Mouse (Mus musculus): Measurements from ENCODE around the gene Rras.

Gene Rras

GRCm38 (mm10) chr7:45017242-45018061 is at the start of gene Rras:
Gene Rras, plus strand, starts transcription at chr7:45017961.
- H3K27me3 ChIP-seq (ENCODE audit: control insufficient read depth, insufficient read depth, low read length, poor library complexity, severe bottlenecking) = no peaks in the 10 kb centered on the region
- peak; percentile 99 for DNase-seq (ENCODE audit: low read depth, low spot score)
- no peaks in the 10 kb centered on the region for H3K36me3 ChIP-seq (ENCODE audit: control insufficient read depth, insufficient read depth, low read length, poor library complexity, severe bottlenecking)

GRCm38 (mm10) chr7:44970231-44970691 is 47.5 kb upstream of the Rras start:
- Histone ChIP-seq H3K27me3 (ENCODE audit: control insufficient read depth, insufficient read depth, low read length, poor library complexity, severe bottlenecking) (0 out of 2 replicates have a peak, but pooled peaks cover 2% of the 10 kb centered on the region), H3K36me3 (ENCODE audit: control insufficient read depth, insufficient read depth, low read length, poor library complexity, severe bottlenecking) (no peaks in the 10 kb centered on the region)
- DNase-seq (ENCODE audit: low read depth, low spot score) = peak; percentile 80

- no peaks in the 10 kb centered on the region; the same call in 1 of the 2 replicates for H3K36me3 ChIP-seq (ENCODE audit: control insufficient read depth, insufficient read depth, low read length, poor library complexity, severe bottlenecking)
- 0 out of 2 replicates have a peak, but pooled peaks cover 2% of the 10 kb centered on the region for H3K27me3 ChIP-seq (ENCODE audit: control insufficient read depth, insufficient read depth, low read length, poor library complexity, severe bottlenecking)
- DNase-seq (ENCODE audit: low read depth, low spot score) = no peak
These were observed 46.6 kb upstream of the Rras start for GRCm38 (mm10) chr7:44971142-44971541.

GRCm38 (mm10) chr7:44973415-44974130 is 44.2 kb upstream of the Rras start:
- Histone ChIP-seq H3K27me3 (ENCODE audit: control insufficient read depth, insufficient read depth, low read length, poor library complexity, severe bottlenecking) (0 out of 2 replicates have a peak, but pooled peaks cover 2% of the 10 kb centered on the region), H3K36me3 (ENCODE audit: control insufficient read depth, insufficient read depth, low read length, poor library complexity, severe bottlenecking) (peaks cover 7% of the 10 kb centered on the region)
- DNase-seq (ENCODE audit: low read depth, low spot score) = no peak

- H3K36me3 ChIP-seq (ENCODE audit: control insufficient read depth, insufficient read depth, low read length, poor library complexity, severe bottlenecking) = peaks cover 13% of the 10 kb centered on the region
- 0 out of 2 replicates have a peak, but pooled peaks cover 2% of the 10 kb centered on the region for H3K27me3 ChIP-seq (ENCODE audit: control insufficient read depth, insufficient read depth, low read length, poor library complexity, severe bottlenecking)
- no peak for DNase-seq (ENCODE audit: low read depth, low spot score)
These were observed 43.2 kb upstream of the Rras start, which contains the start of gene Cpt1c for GRCm38 (mm10) chr7:44974383-44975116. Gene Cpt1c, minus strand, starts transcription at chr7:44974851.

GRCm38 (mm10) chr7:44975117-44975419 is 42.7 kb upstream of the Rras start:
- no peak for DNase-seq (ENCODE audit: low read depth, low spot score)
- H3K27me3 ChIP-seq (ENCODE audit: control insufficient read depth, insufficient read depth, low read length, poor library complexity, severe bottlenecking) = 0 out of 2 replicates have a peak, but pooled peaks cover 2% of the 10 kb centered on the region

GRCm38 (mm10) chr7:44978300-44978699 is 39.5 kb upstream of the Rras start:
- H3K27me3 ChIP-seq (ENCODE audit: control insufficient read depth, insufficient read depth, low read length, poor library complexity, severe bottlenecking) = no peaks in the 10 kb centered on the region
- no peak for DNase-seq (ENCODE audit: low read depth, low spot score)

More at GRCm38 (mm10) chr7:44975117-44975419, 42.7 kb upstream of the Rras start:
- peaks cover 16% of the 10 kb centered on the region for H3K36me3 ChIP-seq (ENCODE audit: control insufficient read depth, insufficient read depth, low read length, poor library complexity, severe bottlenecking)

GRCm38 (mm10) chr7:44981539-44981938 is 36.2 kb upstream of the Rras start:
- H3K36me3 ChIP-seq (ENCODE audit: control insufficient read depth, insufficient read depth, low read length, poor library complexity, severe bottlenecking) = peaks cover 21% of the 10 kb centered on the region
- H3K27me3 ChIP-seq (ENCODE audit: control insufficient read depth, insufficient read depth, low read length, poor library complexity, severe bottlenecking) = no peaks in the 10 kb centered on the region
- DNase-seq (ENCODE audit: low read depth, low spot score) = no peak

More at GRCm38 (mm10) chr7:44978300-44978699, 39.5 kb upstream of the Rras start:
- H3K36me3 ChIP-seq (ENCODE audit: control insufficient read depth, insufficient read depth, low read length, poor library complexity, severe bottlenecking) = peaks cover 21% of the 10 kb centered on the region

- peaks cover 14% of the 10 kb centered on the region for H3K36me3 ChIP-seq (ENCODE audit: control insufficient read depth, insufficient read depth, low read length, poor library complexity, severe bottlenecking)
- H3K27me3 ChIP-seq (ENCODE audit: control insufficient read depth, insufficient read depth, low read length, poor library complexity, severe bottlenecking) = no peaks in the 10 kb centered on the region
- peak; percentile 87 for DNase-seq (ENCODE audit: low read depth, low spot score)
These were observed 34.7 kb upstream of the Rras start for GRCm38 (mm10) chr7:44983085-44983484.

GRCm38 (mm10) chr7:44983944-44984832 is 33.6 kb upstream of the Rras start:
- no peak for DNase-seq (ENCODE audit: low read depth, low spot score)
- H3K27me3 ChIP-seq (ENCODE audit: control insufficient read depth, insufficient read depth, low read length, poor library complexity, severe bottlenecking) = no peaks in the 10 kb centered on the region
- H3K36me3 ChIP-seq (ENCODE audit: control insufficient read depth, insufficient read depth, low read length, poor library complexity, severe bottlenecking) = peaks cover 9% of the 10 kb centered on the region

- no peak for DNase-seq (ENCODE audit: low read depth, low spot score)
- peaks cover 5% of the 10 kb centered on the region for H3K36me3 ChIP-seq (ENCODE audit: control insufficient read depth, insufficient read depth, low read length, poor library complexity, severe bottlenecking)
- H3K27me3 ChIP-seq (ENCODE audit: control insufficient read depth, insufficient read depth, low read length, poor library complexity, severe bottlenecking) = no peaks in the 10 kb centered on the region
These were observed 33.0 kb upstream of the Rras start for GRCm38 (mm10) chr7:44984833-44985164.

GRCm38 (mm10) chr7:44985595-44986191 is 32.1 kb upstream of the Rras start:
- peaks cover 5% of the 10 kb centered on the region for H3K36me3 ChIP-seq (ENCODE audit: control insufficient read depth, insufficient read depth, low read length, poor library complexity, severe bottlenecking)
- H3K27me3 ChIP-seq (ENCODE audit: control insufficient read depth, insufficient read depth, low read length, poor library complexity, severe bottlenecking) = no peaks in the 10 kb centered on the region
- DNase-seq (ENCODE audit: low read depth, low spot score) = peak; percentile 68

- Histone ChIP-seq H3K27me3 (ENCODE audit: control insufficient read depth, insufficient read depth, low read length, poor library complexity, severe bottlenecking) (no peaks in the 10 kb centered on the region), H3K36me3 (ENCODE audit: control insufficient read depth, insufficient read depth, low read length, poor library complexity, severe bottlenecking) (peaks cover under 1% of the 10 kb centered on the region)
- peak; percentile 99 for DNase-seq (ENCODE audit: low read depth, low spot score)
These were observed 31.4 kb upstream of the Rras start, which contains the start of gene Prmt1 for GRCm38 (mm10) chr7:44986192-44986878. Gene Prmt1, minus strand, starts transcription at chr7:44986568.

Measured in splenic B cell, adult 2 months (primary cell).